Mouse (Mus musculus) testis, adult 2 months (tissue): ENCODE results near the gene Guca2a.

Source experiments
- CTCF ChIP-seq: fragments of 200-500 bp; IDR thresholded peaks from 2 replicates; pipeline ENCODE4 v1.5.1; 2012; ENCODE audit warnings: low read depth, mild to moderate bottlenecking, inconsistent platforms, low read length, moderate library complexity; ENCODE audit not compliant: control insufficient read depth, insufficient read depth, insufficient replicate concordance
- POLR2A ChIP-seq: fragments of 200-500 bp; IDR thresholded peaks from 2 replicates; pipeline ENCODE4 v1.6.1; 2012; ENCODE audit warnings: low read depth, mild to moderate bottlenecking, inconsistent platforms, low read length, moderate library complexity; ENCODE audit not compliant: control insufficient read depth

- TF ChIP-seq CTCF: no peak
- no peak for TF ChIP-seq POLR2A
Measured at GRCm38 (mm10) chr4:119670736-119671135, 33.2 kb downstream of the Guca2a start.
